Mouse (Mus musculus) lung, embryonic 16.5 days (tissue): ENCODE results near the gene Gm10073. TPM values are rescaled to one million over a fixed set of nuclear protein-coding genes. Genes with fewer than 3 reads are reported as not detected.

ENCODE experiments used
- ATAC-seq: fragments of 200-750 bp; cut with Nextera tagmentation; 2 replicates; pipeline ENCODE4 v1.8.0; 2017; ENCODE audit warnings: low read depth, mild to moderate bottlenecking, moderate library complexity
- H3K27ac ChIP-seq: fragments of 300-500 bp; sonication (generic); 2 replicates; pipeline ENCODE4 v1.5.1; 2014; ENCODE audit warnings: mild to moderate bottlenecking, control low read depth, low read length
- H3K27me3 ChIP-seq: fragments of 300-500 bp; sonication (generic); 2 replicates; pipeline ENCODE4 v1.6.1; 2014; ENCODE audit warnings: low read depth, low read length, mixed read lengths; ENCODE audit not compliant: control insufficient read depth, insufficient read depth
- H3K36me3 ChIP-seq: fragments of 300-500 bp; sonication (generic); 2 replicates; pipeline ENCODE4 v1.6.1; 2014; ENCODE audit warnings: low read length; ENCODE audit not compliant: control insufficient read depth, insufficient read depth
- H3K4me1 ChIP-seq: fragments of 300-500 bp; sonication (generic); replicated peaks from 2 replicates; pipeline ENCODE4 v1.6.1; 2014; ENCODE audit warnings: low read length, mixed read lengths; ENCODE audit not compliant: control insufficient read depth, insufficient read depth
- H3K4me2 ChIP-seq: fragments of 300-500 bp; sonication (generic); 2 replicates; pipeline ENCODE4 v1.6.1; 2014; ENCODE audit warnings: low read depth, low read length, control low read depth
- H3K4me3 ChIP-seq: fragments of 300-500 bp; sonication (generic); 2 replicates; pipeline ENCODE4 v1.5.1; 2014; ENCODE audit warnings: mild to moderate bottlenecking, low read length, control low read depth
- H3K9ac ChIP-seq: fragments of 300-500 bp; sonication (generic); 2 replicates; pipeline ENCODE4 v1.6.1; 2014; ENCODE audit warnings: low read length, control low read depth
- H3K9me3 ChIP-seq: fragments of 300-500 bp; sonication (generic); 2 replicates; pipeline ENCODE4 v1.6.1; 2016; ENCODE audit warnings: low read length; ENCODE audit not compliant: control insufficient read depth
- WGBS: fragments of 180-500 bp; shearing (Covaris S2); extraction: QIAGEN DNeasy Blood & Tissue Kit; methylation state at CpG from one replicate; pipeline ENCODE4 v1.1.7; 2014; 5-methylcytosine and 5-hydroxymethylcytosine counted together
- polyA plus RNA-seq: library from polyadenylated mRNA; unstranded; fragments of >200 nt; fragmentation: Nextera tagmentation; extraction: Ambion mirVana; gene quantifications from 2 replicates; pipeline ENCODE4 v1.2.1, GENCODE M21; 2015

The Gm10073 gene
- polyA plus RNA-seq, 1 experiment from 2014 or later = 10.5 TPM

- no peak overlapping the region for H3K4me3 ChIP-seq
- H3K27me3 ChIP-seq = no peaks in the 10 kb centered on the region
- H3K4me2 ChIP-seq = no peak overlapping the region
- WGBS = 69% methylated on average over 9 of the region's 9 CpGs
- H3K9me3 ChIP-seq = no peaks in the 10 kb centered on the region
- no peaks in the 10 kb centered on the region for H3K4me1 ChIP-seq
- no peak overlapping the region for H3K27ac ChIP-seq
- no peaks in the 10 kb centered on the region for H3K36me3 ChIP-seq
- H3K9ac ChIP-seq = no peak overlapping the region
- no peak for ATAC-seq
Measured at GRCm38 (mm10) chr8:106528596-106529249, 44.5 kb downstream of the Gm10073 start.

GRCm38 (mm10) chr8:106527241-106528036 lies 45.8 kb downstream of the Gm10073 start:
- H3K9ac ChIP-seq = no peak overlapping the region
- no peaks in the 10 kb centered on the region for H3K4me1 ChIP-seq
- no peak overlapping the region for H3K4me3 ChIP-seq
- no peak overlapping the region for H3K27ac ChIP-seq
- H3K9me3 ChIP-seq = no peaks in the 10 kb centered on the region
- H3K4me2 ChIP-seq = no peak overlapping the region
- H3K27me3 ChIP-seq = no peaks in the 10 kb centered on the region
- H3K36me3 ChIP-seq = no peaks in the 10 kb centered on the region
- no peak for ATAC-seq
- 84% methylated on average over 9 of the region's 9 CpGs for WGBS

- Histone ChIP-seq H3K4me3 (no peak overlapping the region), H3K4me1 (no peaks in the 10 kb centered on the region), H3K4me2 (no peak overlapping the region), H3K27ac (no peak overlapping the region), H3K27me3 (no peaks in the 10 kb centered on the region), H3K36me3 (no peaks in the 10 kb centered on the region), H3K9me3 (no peaks in the 10 kb centered on the region), H3K9ac (no peak overlapping the region)
- 66% methylated on average over 6 of the region's 6 CpGs for WGBS
- ATAC-seq = no peak
Measured at GRCm38 (mm10) chr8:106526725-106527124, 46.5 kb downstream of the Gm10073 start.

Other genes with a start within 250 kb of the Gm10073 start
- 1.9 and 2.6 TPM in 2 replicates for gene Smpd3, start 235.5 kb downstream of the Gm10073 start, polyA plus RNA-seq
- 16.0 and 17.1 TPM in 2 replicates for gene Zfp90, start 158.1 kb downstream of the Gm10073 start, polyA plus RNA-seq
- not detected in 2 replicates for gene 6030452D12Rik, start 72.9 kb downstream of the Gm10073 start, polyA plus RNA-seq
- gene Cdh3, start 62.6 kb downstream of the Gm10073 start, polyA plus RNA-seq = 20.1 and 20.7 TPM in 2 replicates
- 157 and 162 TPM in 2 replicates for gene Cdh1, start 29.9 kb upstream of the Gm10073 start, polyA plus RNA-seq
- gene Tango6, start 109.6 kb upstream of the Gm10073 start, polyA plus RNA-seq = 10.2 and 10.5 TPM in 2 replicates